Mouse (Mus musculus) C2C12 (cell line): Measurements from ENCODE around the gene Gm266. TPM values are rescaled to one million over a fixed set of nuclear protein-coding genes. Genes with fewer than 3 reads are reported as not detected.

Experiments used
- H3K27me3 ChIP-seq: one replicate; pipeline ENCODE4 v1.6.1; 2011; ENCODE audit not compliant: control insufficient read depth, insufficient read depth, insufficient read length
- H3K36me3 ChIP-seq: one replicate; pipeline ENCODE4 v1.6.1; 2011; ENCODE audit not compliant: control insufficient read depth, insufficient read depth
- H3K4me3 ChIP-seq: one replicate; pipeline ENCODE4 v1.5.1; 2011; ENCODE audit warnings: mild to moderate bottlenecking, control low read depth; ENCODE audit not compliant: poor library complexity, insufficient read depth, severe bottlenecking
- H3K79me2 ChIP-seq: one replicate; pipeline ENCODE4 v1.6.1; 2011; ENCODE audit not compliant: control insufficient read depth, insufficient read depth
- H3K79me3 ChIP-seq: one replicate; pipeline ENCODE4 v1.6.1; 2011; ENCODE audit warnings: low read depth, control low read depth
- H3ac ChIP-seq: one replicate; pipeline ENCODE3; 2011; ENCODE audit warnings: low read depth; ENCODE audit not compliant: control insufficient read depth, insufficient read length
- CEBPB ChIP-seq: IDR thresholded peaks from one replicate; pipeline ENCODE4 v1.6.1; 2011; ENCODE audit warnings: low read depth, mild to moderate bottlenecking, control low read depth, moderate library complexity
- CTCF ChIP-seq: IDR thresholded peaks from one replicate; pipeline ENCODE4 v1.5.1; 2011; ENCODE audit not compliant: control insufficient read depth, insufficient read depth, insufficient read length
- FOSL1 ChIP-seq: IDR thresholded peaks from one replicate; pipeline ENCODE4 v1.8.0; 2011; ENCODE audit warnings: mild to moderate bottlenecking, low read length; ENCODE audit not compliant: poor library complexity, insufficient read depth, severe bottlenecking
- MAX ChIP-seq: IDR thresholded peaks from one replicate; pipeline ENCODE4 v1.6.1; 2011; ENCODE audit warnings: mild to moderate bottlenecking, control low read depth
- MYOD1 ChIP-seq: IDR thresholded peaks from one replicate; pipeline ENCODE4 v1.6.1; 2011; ENCODE audit warnings: low read depth; ENCODE audit not compliant: control insufficient read depth, insufficient read length
- MYOG ChIP-seq: IDR thresholded peaks from one replicate; pipeline ENCODE4 v1.6.1; 2011; ENCODE audit not compliant: control insufficient read depth, insufficient read length; ENCODE audit errors: extremely low read depth
- USF1 ChIP-seq: IDR thresholded peaks from one replicate; pipeline ENCODE4 v1.6.1; 2011; ENCODE audit warnings: low read depth, mild to moderate bottlenecking, control low read depth, moderate library complexity
- polyA plus RNA-seq: library from polyadenylated mRNA; unstranded; fragments of >200 nt; fragmentation: generic; extraction: Trizol; gene quantifications from one replicate; pipeline ENCODE4 v1.2.1, GENCODE M21; 2012; ENCODE audit warnings: missing spikeins

The Gm266 gene
- polyA plus RNA-seq, 1 experiment = 2.1 TPM

GRCm38 (mm10) chr12:111448931-111449705 is 36.5 kb downstream of the Gm266 start:
- H3K79me3 ChIP-seq = peaks cover 32% of the 10 kb centered on the region
- H3K36me3 ChIP-seq = peaks cover 75% of the 10 kb centered on the region
- no peak for TF ChIP-seq MAX
- no peak for TF ChIP-seq CEBPB
- TF ChIP-seq MYOG = no peak
- no peak for TF ChIP-seq CTCF
- no peak for TF ChIP-seq FOSL1
- TF ChIP-seq MYOD1 = no peak
- no peak for TF ChIP-seq USF1
- H3K4me3 ChIP-seq = no peak overlapping the region
- H3K79me2 ChIP-seq = peaks cover 89% of the 10 kb centered on the region
- H3K27me3 ChIP-seq = no peaks in the 10 kb centered on the region
- no peak overlapping the region for H3ac ChIP-seq

- TF ChIP-seq CEBPB (no peak), MYOG (no peak), MAX (no peak), FOSL1 (no peak), CTCF (no peak), USF1 (no peak), MYOD1 (no peak)
- no peak overlapping the region for H3K4me3 ChIP-seq
- peaks cover 35% of the 10 kb centered on the region for H3K79me3 ChIP-seq
- H3K36me3 ChIP-seq = peaks cover 65% of the 10 kb centered on the region
- no peak overlapping the region for H3ac ChIP-seq
- H3K27me3 ChIP-seq = no peaks in the 10 kb centered on the region
- peaks cover 90% of the 10 kb centered on the region for H3K79me2 ChIP-seq
Measured at GRCm38 (mm10) chr12:111447898-111448760, 37.5 kb downstream of the Gm266 start.

- H3ac ChIP-seq = no peak overlapping the region
- H3K36me3 ChIP-seq = peaks cover 58% of the 10 kb centered on the region
- H3K79me2 ChIP-seq = peaks cover 89% of the 10 kb centered on the region
- no peaks in the 10 kb centered on the region for H3K27me3 ChIP-seq
- H3K4me3 ChIP-seq = no peak overlapping the region
- H3K79me3 ChIP-seq = peaks cover 39% of the 10 kb centered on the region
- TF ChIP-seq USF1 (no peak), MYOD1 (no peak), MYOG (no peak), MAX (no peak), FOSL1 (no peak), CEBPB (no peak), CTCF (no peak)
Measured at GRCm38 (mm10) chr12:111447350-111447749, 38.3 kb downstream of the Gm266 start.

- peaks cover 83% of the 10 kb centered on the region for H3K79me2 ChIP-seq
- H3ac ChIP-seq = no peak overlapping the region
- H3K36me3 ChIP-seq = peaks cover 51% of the 10 kb centered on the region
- TF ChIP-seq MYOD1 (no peak), FOSL1 (no peak), CEBPB (no peak), MYOG (no peak), CTCF (no peak), MAX (no peak), USF1 (no peak)
- H3K79me3 ChIP-seq = peaks cover 36% of the 10 kb centered on the region
- H3K27me3 ChIP-seq = no peaks in the 10 kb centered on the region
- no peak overlapping the region for H3K4me3 ChIP-seq
Measured at GRCm38 (mm10) chr12:111446745-111447144, 38.9 kb downstream of the Gm266 start.

GRCm38 (mm10) chr12:111445890-111446613 is 39.6 kb downstream of the Gm266 start:
- no peaks in the 10 kb centered on the region for H3K27me3 ChIP-seq

More at GRCm38 (mm10) chr12:111445890-111446613, 39.6 kb downstream of the Gm266 start:
- Histone ChIP-seq H3ac (peak overlapping the region; percentile 47), H3K4me3 (no peak overlapping the region), H3K79me2 (peaks cover 78% of the 10 kb centered on the region), H3K36me3 (peaks cover 45% of the 10 kb centered on the region), H3K79me3 (peaks cover 33% of the 10 kb centered on the region)
- TF ChIP-seq USF1 = no peak
- TF ChIP-seq CEBPB = no peak
- TF ChIP-seq MYOD1 = no peak
- TF ChIP-seq FOSL1 = no peak
- TF ChIP-seq MYOG = no peak
- TF ChIP-seq MAX = no peak
- TF ChIP-seq CTCF = no peak
